Mouse (Mus musculus): ENCODE data around the gene Fabp1. TPM values are rescaled to one million over a fixed set of nuclear protein-coding genes. Genes with fewer than 3 reads are reported as not detected.

The Fabp1 gene
- polyA plus RNA-seq, 1 experiment from 2014 or later = not detected

DNA sequence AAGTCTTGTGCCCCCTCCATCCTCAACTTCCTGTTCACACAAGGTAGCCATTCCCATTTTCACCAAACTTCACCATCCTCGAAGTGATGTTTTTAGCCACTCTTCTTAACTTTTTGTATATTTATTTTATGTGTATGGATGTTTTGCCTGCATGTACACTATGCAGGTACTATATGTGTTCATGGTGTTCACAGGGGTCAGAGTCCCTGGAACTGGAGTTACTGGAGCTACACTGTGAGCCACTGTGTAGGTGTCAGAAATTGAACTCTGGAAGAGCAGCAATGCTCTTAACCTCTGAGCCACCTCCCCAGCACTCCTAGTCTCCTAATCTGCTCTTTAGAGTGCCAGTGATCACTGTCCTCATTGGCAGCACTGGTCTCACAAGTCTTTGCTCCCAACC is 48.8 kb downstream of the Fabp1 start:
- Histone ChIP-seq H3K9me3 (no peaks in the 10 kb centered on the region), H3K27me3 (no peaks in the 10 kb centered on the region), H3K36me3 (no peaks in the 10 kb centered on the region), H3K27ac (no peak overlapping the region), H3K4me3 (no peak overlapping the region), H3K9ac (no peak overlapping the region), H3K4me1 (no peaks in the 10 kb centered on the region), H3K4me2 (replicated peaks) (no peak overlapping the region)
- no peak for ATAC-seq (ENCODE audit: insufficient number of reproducible peaks, insufficient read depth, low FRiP score, low TSS enrichment)
- WGBS = 81% methylated on average over 1 of the region's 1 CpGs

DNA sequence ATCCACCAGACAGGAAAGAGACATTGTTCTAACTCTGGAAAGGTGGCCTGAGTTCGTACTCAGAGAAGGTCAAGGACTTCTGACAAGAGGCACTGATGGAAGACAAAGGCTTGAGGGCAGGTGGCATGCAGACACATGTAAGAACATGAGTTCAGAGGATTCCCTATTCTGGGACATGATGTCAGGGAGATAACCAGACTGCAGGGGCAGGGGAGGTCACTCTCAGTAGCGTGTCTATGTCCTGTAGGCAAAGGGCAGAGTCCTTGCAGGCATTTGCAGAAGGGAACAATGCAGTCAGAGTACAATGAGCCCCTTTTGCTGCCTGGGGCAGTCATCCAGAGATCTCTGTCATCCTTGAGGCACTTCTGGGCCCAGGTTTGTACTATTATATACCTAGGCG is 50.0 kb downstream of the Fabp1 start:
- WGBS = 74% methylated on average over 3 of the region's 3 CpGs
- Histone ChIP-seq H3K4me3 (no peak overlapping the region), H3K36me3 (no peaks in the 10 kb centered on the region), H3K4me1 (no peaks in the 10 kb centered on the region), H3K9ac (no peak overlapping the region), H3K27ac (no peak overlapping the region), H3K4me2 (replicated peaks) (no peak overlapping the region), H3K9me3 (no peaks in the 10 kb centered on the region), H3K27me3 (no peaks in the 10 kb centered on the region)
- ATAC-seq (ENCODE audit: insufficient number of reproducible peaks, insufficient read depth, low FRiP score, low TSS enrichment) = no peak

DNA sequence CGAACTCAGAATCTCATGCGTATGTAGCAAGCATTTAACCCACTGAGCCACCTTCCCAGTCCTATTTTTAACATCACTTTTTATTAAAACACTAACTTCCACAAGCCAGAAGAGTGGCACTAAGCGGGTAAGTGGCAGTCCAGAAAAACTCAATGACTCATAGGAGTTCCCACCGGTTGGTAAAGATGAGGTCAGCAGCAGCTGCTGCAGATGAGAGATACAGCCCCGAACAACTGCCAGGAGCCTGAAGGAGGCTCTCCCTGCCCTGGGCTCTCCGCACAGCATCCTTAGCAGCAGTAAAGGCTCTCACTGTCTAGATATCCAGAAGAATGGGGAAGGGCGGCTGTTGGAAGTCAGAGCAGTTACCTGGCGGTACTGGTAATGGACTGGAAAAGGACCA is 51.3 kb downstream of the Fabp1 start:
- ATAC-seq (ENCODE audit: insufficient number of reproducible peaks, insufficient read depth, low FRiP score, low TSS enrichment) = no peak
- Histone ChIP-seq H3K4me2 (replicated peaks) (no peak overlapping the region), H3K9ac (no peak overlapping the region), H3K9me3 (no peaks in the 10 kb centered on the region), H3K4me1 (no peaks in the 10 kb centered on the region), H3K4me3 (no peak overlapping the region), H3K27ac (no peak overlapping the region), H3K36me3 (no peaks in the 10 kb centered on the region), H3K27me3 (no peaks in the 10 kb centered on the region)
- 85% methylated on average over 8 of the region's 8 CpGs for WGBS

DNA sequence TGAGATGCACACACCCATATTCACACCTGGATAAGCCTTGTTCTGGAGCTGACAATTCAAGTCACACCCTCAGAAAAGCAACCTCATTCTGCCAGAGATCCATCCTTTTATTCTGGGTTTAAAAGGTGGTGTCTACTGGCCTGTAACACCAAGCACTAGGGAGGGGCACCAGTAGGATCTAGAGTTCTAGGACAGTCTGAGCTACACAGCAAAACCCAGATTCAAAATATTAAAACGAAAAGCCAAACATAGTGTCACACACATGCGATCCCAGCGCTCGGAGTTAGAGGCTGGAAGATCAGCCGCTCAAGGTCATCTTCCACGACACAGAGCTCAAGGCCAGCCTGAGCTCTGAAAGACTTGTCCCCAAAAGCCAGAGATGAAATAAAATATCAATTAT is 54.8 kb downstream of the Fabp1 start:
- Histone ChIP-seq H3K9ac (no peak overlapping the region), H3K4me1 (no peaks in the 10 kb centered on the region), H3K27ac (no peak overlapping the region), H3K36me3 (no peaks in the 10 kb centered on the region), H3K4me3 (no peak overlapping the region), H3K4me2 (replicated peaks) (no peak overlapping the region), H3K27me3 (no peaks in the 10 kb centered on the region), H3K9me3 (no peaks in the 10 kb centered on the region)
- 92% methylated on average over 6 of the region's 6 CpGs for WGBS
- ATAC-seq (ENCODE audit: insufficient number of reproducible peaks, insufficient read depth, low FRiP score, low TSS enrichment) = no peak

Other genes starting within 250 kb of the Fabp1 start
- gene Foxi3, start 243.3 kb upstream of the Fabp1 start, polyA plus RNA-seq (2016; fragmentation: Nextera tagmentation; extraction: Ambion mirVana) = 1.3 and 1.7 TPM in 2 replicates
- gene Thnsl2, start 55.4 kb upstream of the Fabp1 start, polyA plus RNA-seq (2016; fragmentation: Nextera tagmentation; extraction: Ambion mirVana) = 4.9 and 5.3 TPM in 2 replicates
- 33.0 and 37.3 TPM in 2 replicates for gene Krcc1, start 71.8 kb downstream of the Fabp1 start, polyA plus RNA-seq (2016; fragmentation: Nextera tagmentation; extraction: Ambion mirVana)
- gene Smyd1, start 122.4 kb downstream of the Fabp1 start, polyA plus RNA-seq (2016; fragmentation: Nextera tagmentation; extraction: Ambion mirVana) = 2.5 and 2.8 TPM in 2 replicates
- 0.14 TPM in 1 of 2 replicates, not detected in the other for gene Cd8b1, start 123.0 kb downstream of the Fabp1 start, polyA plus RNA-seq (2016; fragmentation: Nextera tagmentation; extraction: Ambion mirVana)
- gene Cd8a, start 173.6 kb downstream of the Fabp1 start, polyA plus RNA-seq (2016; fragmentation: Nextera tagmentation; extraction: Ambion mirVana) = not detected in 2 replicates
- 17.8 and 18.7 TPM in 2 replicates for gene Rmnd5a, start 240.8 kb downstream of the Fabp1 start, polyA plus RNA-seq (2016; fragmentation: Nextera tagmentation; extraction: Ambion mirVana)

All from embryonic facial prominence, embryonic 12.5 days (tissue).